Mouse (Mus musculus) left cerebral cortex, adult 8-10 months (tissue): ENCODE data around the gene Papln. TPM values are rescaled to one million over a fixed set of nuclear protein-coding genes. Genes with fewer than 3 reads are reported as not detected.

Experiments
- DNase-seq, 2 experiments: peaks; one replicate each; pipeline ENCODE4 v3.0.0; 2022; ENCODE audit warnings: low spot score in 2 of 2
- total RNA-seq, 4 experiments: library from RNA; stranded (reverse); gene quantifications; 2 replicates each; pipeline ENCODE4 v1.2.4; 2022

Papln gene
- total RNA-seq, 4 experiments from 2014 or later: 9.8 to 14.9 (median 13.4) TPM

GRCm38 (mm10) chr12:83767833-83768232 lies 4.4 kb downstream of the Papln start:
- DNase-seq: no peak

- no peak for DNase-seq
Measured at GRCm38 (mm10) chr12:83768235-83768899, 4.9 kb downstream of the Papln start.

GRCm38 (mm10) chr12:83770418-83771256 lies 7.2 kb downstream of the Papln start:
- no peak for DNase-seq

- DNase-seq: no peak
Measured at GRCm38 (mm10) chr12:83775621-83776020, 12.2 kb downstream of the Papln start.

- DNase-seq: no peak
Measured at GRCm38 (mm10) chr12:83776766-83777165, 13.3 kb downstream of the Papln start.

- no peak for DNase-seq
Measured at GRCm38 (mm10) chr12:83780181-83780580, 16.7 kb downstream of the Papln start.

- no peak for DNase-seq
Measured at GRCm38 (mm10) chr12:83781204-83781603, 17.8 kb downstream of the Papln start.

GRCm38 (mm10) chr12:83781640-83782278 lies 18.3 kb downstream of the Papln start:
- no peak for DNase-seq

- no peak for DNase-seq
Measured at GRCm38 (mm10) chr12:83782669-83783068, 19.2 kb downstream of the Papln start.

- no peak for DNase-seq
Measured at GRCm38 (mm10) chr12:83785305-83785704, 21.9 kb downstream of the Papln start.

- DNase-seq: no peak
Measured at GRCm38 (mm10) chr12:83789051-83789780, 25.8 kb downstream of the Papln start.

- DNase-seq: no peak
Measured at GRCm38 (mm10) chr12:83789781-83790140, 26.3 kb downstream of the Papln start.

- DNase-seq: no peak
Measured at GRCm38 (mm10) chr12:83790749-83791148, 27.3 kb downstream of the Papln start.

- no peak for DNase-seq
Measured at GRCm38 (mm10) chr12:83791737-83792136, 28.3 kb downstream of the Papln start.

- DNase-seq: no peak
Measured at GRCm38 (mm10) chr12:83792706-83793410, 29.4 kb downstream of the Papln start.

- no peak for DNase-seq
Measured at GRCm38 (mm10) chr12:83795051-83795450, 31.6 kb downstream of the Papln start.

- no peak for DNase-seq
Measured at GRCm38 (mm10) chr12:83795586-83795985, 32.2 kb downstream of the Papln start.

- DNase-seq: no peak
Measured at GRCm38 (mm10) chr12:83798313-83798712, 34.9 kb downstream of the Papln start.

- no peak for DNase-seq
Measured at GRCm38 (mm10) chr12:83800943-83801342, 37.5 kb downstream of the Papln start.

- no peak for DNase-seq
Measured at GRCm38 (mm10) chr12:83803641-83804040, 40.2 kb downstream of the Papln start.

GRCm38 (mm10) chr12:83811901-83812300 lies 48.5 kb downstream of the Papln start:
- no peak for DNase-seq
